Mouse (Mus musculus): Measurements from ENCODE around the gene Pdzd2. TPM values are rescaled to one million over a fixed set of nuclear protein-coding genes. Genes with fewer than 3 reads are reported as not detected.

Gene Pdzd2
- polyA plus RNA-seq, 1 experiment from 2014 or later: 18.7 TPM

- no peaks in the 10 kb centered on the region for H3K9me3 ChIP-seq (replicated peaks)
- 40% methylated on average over 14 of the region's 14 CpGs for WGBS
- H3K4me3 ChIP-seq: no peak overlapping the region
- peaks cover 33% of the 10 kb centered on the region for H3K4me1 ChIP-seq (replicated peaks)
- no peaks in the 10 kb centered on the region for H3K27me3 ChIP-seq
- no peak overlapping the region for H3K4me2 ChIP-seq
- no peak overlapping the region for H3K9ac ChIP-seq
- peak overlapping the region; percentile 14; the same call in 1 of the 2 replicates for H3K27ac ChIP-seq
- peak; percentile 44; the same call in 1 of the 2 replicates for ATAC-seq (replicated peaks; ENCODE audit: insufficient number of reproducible peaks, insufficient read depth, low FRiP score, low read depth)
- H3K36me3 ChIP-seq: no peaks in the 10 kb centered on the region
These were observed 221.3 kb downstream of the Pdzd2 start for GRCm38 (mm10) chr15:12518370-12518973.

- WGBS: 80% methylated on average over 9 of the region's 9 CpGs
- H3K4me1 ChIP-seq (replicated peaks): peaks cover 26% of the 10 kb centered on the region
- ATAC-seq (replicated peaks; ENCODE audit: insufficient number of reproducible peaks, insufficient read depth, low FRiP score, low read depth): no peak
- no peaks in the 10 kb centered on the region for H3K36me3 ChIP-seq
- H3K27ac ChIP-seq: no peak overlapping the region
- H3K4me2 ChIP-seq: no peak overlapping the region
- no peaks in the 10 kb centered on the region for H3K27me3 ChIP-seq
- no peaks in the 10 kb centered on the region for H3K9me3 ChIP-seq (replicated peaks)
- no peak overlapping the region for H3K4me3 ChIP-seq
- H3K9ac ChIP-seq: no peak overlapping the region
These were observed 222.4 kb downstream of the Pdzd2 start for GRCm38 (mm10) chr15:12517314-12517813.

GRCm38 (mm10) chr15:12515272-12515844, 224.4 kb downstream of the Pdzd2 start:
- 63% methylated on average over 9 of the region's 9 CpGs for WGBS
- Histone ChIP-seq H3K36me3 (0 out of 2 replicates have a peak, but pooled peaks cover 3% of the 10 kb centered on the region), H3K4me2 (no peak overlapping the region), H3K27me3 (no peaks in the 10 kb centered on the region), H3K4me1 (replicated peaks) (peaks cover 25% of the 10 kb centered on the region), H3K9me3 (replicated peaks) (no peaks in the 10 kb centered on the region), H3K4me3 (no peak overlapping the region), H3K9ac (no peak overlapping the region), H3K27ac (no peak overlapping the region)
- no peak for ATAC-seq (replicated peaks; ENCODE audit: insufficient number of reproducible peaks, insufficient read depth, low FRiP score, low read depth)

GRCm38 (mm10) chr15:12513526-12513925, 226.2 kb downstream of the Pdzd2 start:
- H3K4me2 ChIP-seq: no peak overlapping the region
- H3K4me3 ChIP-seq: no peak overlapping the region
- no peak for ATAC-seq (replicated peaks; ENCODE audit: insufficient number of reproducible peaks, insufficient read depth, low FRiP score, low read depth)
- 0 out of 2 replicates have a peak, but pooled peaks cover 3% of the 10 kb centered on the region for H3K36me3 ChIP-seq
- H3K9ac ChIP-seq: no peak overlapping the region
- peaks cover 19% of the 10 kb centered on the region for H3K4me1 ChIP-seq (replicated peaks)
- H3K27ac ChIP-seq: no peak overlapping the region
- 67% methylated on average over 9 of the region's 9 CpGs for WGBS
- no peaks in the 10 kb centered on the region for H3K9me3 ChIP-seq (replicated peaks)
- no peaks in the 10 kb centered on the region for H3K27me3 ChIP-seq

- H3K27me3 ChIP-seq: no peaks in the 10 kb centered on the region
- peaks cover 5% of the 10 kb centered on the region; the same call in 1 of the 2 replicates for H3K4me1 ChIP-seq (replicated peaks)
- 0 out of 2 replicates have a peak, but pooled peaks cover 3% of the 10 kb centered on the region for H3K36me3 ChIP-seq
- 70% methylated on average over 10 of the region's 10 CpGs for WGBS
- no peak overlapping the region for H3K9ac ChIP-seq
- no peak overlapping the region for H3K4me2 ChIP-seq
- no peak overlapping the region for H3K4me3 ChIP-seq
- no peak overlapping the region for H3K27ac ChIP-seq
- no peak for ATAC-seq (replicated peaks; ENCODE audit: insufficient number of reproducible peaks, insufficient read depth, low FRiP score, low read depth)
- no peaks in the 10 kb centered on the region for H3K9me3 ChIP-seq (replicated peaks)
These were observed 230.9 kb downstream of the Pdzd2 start for GRCm38 (mm10) chr15:12508765-12509377.

- H3K4me1 ChIP-seq (replicated peaks): peaks cover 16% of the 10 kb centered on the region
- ATAC-seq (replicated peaks; ENCODE audit: insufficient number of reproducible peaks, insufficient read depth, low FRiP score, low read depth): no peak
- H3K36me3 ChIP-seq: 0 out of 2 replicates have a peak, but pooled peaks cover 3% of the 10 kb centered on the region
- no peaks in the 10 kb centered on the region for H3K9me3 ChIP-seq (replicated peaks)
- no peak overlapping the region for H3K9ac ChIP-seq
- no peaks in the 10 kb centered on the region for H3K27me3 ChIP-seq
- WGBS: 74% methylated on average over 4 of the region's 4 CpGs
- no peak overlapping the region for H3K4me2 ChIP-seq
- H3K4me3 ChIP-seq: no peak overlapping the region
- H3K27ac ChIP-seq: no peak overlapping the region
These were observed 232.2 kb downstream of the Pdzd2 start for GRCm38 (mm10) chr15:12507523-12507922.

GRCm38 (mm10) chr15:12506514-12506913, 233.2 kb downstream of the Pdzd2 start:
- Histone ChIP-seq H3K27ac (no peak overlapping the region), H3K4me1 (replicated peaks) (peaks cover 25% of the 10 kb centered on the region), H3K9ac (no peak overlapping the region), H3K4me3 (no peak overlapping the region), H3K36me3 (no peaks in the 10 kb centered on the region), H3K4me2 (no peak overlapping the region), H3K27me3 (no peaks in the 10 kb centered on the region), H3K9me3 (replicated peaks) (no peaks in the 10 kb centered on the region)
- no peak for ATAC-seq (replicated peaks; ENCODE audit: insufficient number of reproducible peaks, insufficient read depth, low FRiP score, low read depth)
- WGBS: 87% methylated on average over 10 of the region's 10 CpGs

- no peaks in the 10 kb centered on the region for H3K36me3 ChIP-seq
- 76% methylated on average over 4 of the region's 4 CpGs for WGBS
- H3K27me3 ChIP-seq: no peaks in the 10 kb centered on the region
- H3K4me1 ChIP-seq (replicated peaks): peaks cover 29% of the 10 kb centered on the region
- H3K9ac ChIP-seq: no peak overlapping the region
- ATAC-seq (replicated peaks; ENCODE audit: insufficient number of reproducible peaks, insufficient read depth, low FRiP score, low read depth): no peak
- no peaks in the 10 kb centered on the region for H3K9me3 ChIP-seq (replicated peaks)
- H3K27ac ChIP-seq: no peak overlapping the region
- H3K4me3 ChIP-seq: no peak overlapping the region
- no peak overlapping the region for H3K4me2 ChIP-seq
These were observed 233.6 kb downstream of the Pdzd2 start for GRCm38 (mm10) chr15:12506085-12506484.

GRCm38 (mm10) chr15:12505556-12505955, 234.2 kb downstream of the Pdzd2 start:
- H3K9ac ChIP-seq: no peak overlapping the region
- H3K9me3 ChIP-seq (replicated peaks): no peaks in the 10 kb centered on the region
- H3K36me3 ChIP-seq: no peaks in the 10 kb centered on the region
- peaks cover 28% of the 10 kb centered on the region for H3K4me1 ChIP-seq (replicated peaks)
- no peak overlapping the region for H3K4me2 ChIP-seq
- ATAC-seq (replicated peaks; ENCODE audit: insufficient number of reproducible peaks, insufficient read depth, low FRiP score, low read depth): no peak
- 90% methylated on average over 11 of the region's 11 CpGs for WGBS
- H3K27ac ChIP-seq: no peak overlapping the region
- no peaks in the 10 kb centered on the region for H3K27me3 ChIP-seq
- H3K4me3 ChIP-seq: no peak overlapping the region

GRCm38 (mm10) chr15:12503907-12504306, 235.8 kb downstream of the Pdzd2 start:
- Histone ChIP-seq H3K27ac (no peak overlapping the region), H3K4me1 (replicated peaks) (peaks cover 31% of the 10 kb centered on the region), H3K36me3 (no peaks in the 10 kb centered on the region), H3K4me3 (no peak overlapping the region), H3K9ac (no peak overlapping the region), H3K27me3 (no peaks in the 10 kb centered on the region), H3K4me2 (no peak overlapping the region), H3K9me3 (replicated peaks) (no peaks in the 10 kb centered on the region)
- no peak for ATAC-seq (replicated peaks; ENCODE audit: insufficient number of reproducible peaks, insufficient read depth, low FRiP score, low read depth)
- 63% methylated on average over 9 of the region's 9 CpGs for WGBS

- Histone ChIP-seq H3K27me3 (no peaks in the 10 kb centered on the region), H3K27ac (peak overlapping the region; percentile 20; the same call in 1 of the 2 replicates), H3K4me1 (replicated peaks) (peaks cover 33% of the 10 kb centered on the region), H3K9me3 (replicated peaks) (no peaks in the 10 kb centered on the region), H3K4me2 (peak overlapping the region; percentile 45), H3K36me3 (no peaks in the 10 kb centered on the region), H3K9ac (no peak overlapping the region), H3K4me3 (0 out of 2 replicates have a peak overlapping the region, but pooled peaks have one; percentile 16)
- no peak; the same call in 1 of the 2 replicates for ATAC-seq (replicated peaks; ENCODE audit: insufficient number of reproducible peaks, insufficient read depth, low FRiP score, low read depth)
- 32% methylated on average over 13 of the region's 13 CpGs for WGBS
These were observed 237.7 kb downstream of the Pdzd2 start for GRCm38 (mm10) chr15:12501924-12502548.

Data from heart, embryonic 15.5 days (tissue).